Mouse (Mus musculus): ENCODE results near the gene 9230113P08Rik.
"Not testable (repeated sequence)": the region's sequence is repeated elsewhere in the genome, so short reads cannot be mapped to it uniquely, and the experiment has no call there.

DNA sequence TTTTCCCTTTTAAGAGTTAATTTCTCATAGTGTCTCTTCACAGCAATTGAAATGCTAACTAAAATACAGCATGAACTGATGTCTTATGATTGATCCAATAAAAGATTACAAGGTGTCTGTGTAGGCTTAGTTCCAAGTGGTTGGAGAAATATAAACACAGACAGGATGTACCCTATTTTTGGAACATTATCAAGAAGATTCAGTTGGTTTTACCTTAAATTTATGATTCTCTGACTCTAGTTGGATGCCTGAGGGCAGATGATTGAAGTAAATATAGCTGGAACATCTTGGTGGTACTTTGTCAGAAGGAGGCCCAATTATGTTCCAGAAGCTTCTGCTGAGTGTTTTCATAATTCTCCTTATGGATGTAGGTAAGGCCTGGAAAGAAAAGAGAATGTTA lies at the start of gene 9230113P08Rik:
- TF ChIP-seq GATA1 (IDR thresholded peaks at IDR 0.05; ENCODE audit: borderline replicate concordance, low read length); FLI1 (IDR thresholded peaks at IDR 0.05; ENCODE audit: low read length): not testable (repeated sequence)

Data from megakaryocyte, embryonic 14.5 days (primary cell).